Mouse (Mus musculus) thymus, postnatal 14 days (tissue): ENCODE data around the gene Vmn2r38.
"Not testable (repeated sequence)": the region's sequence is repeated elsewhere in the genome, so short reads cannot be mapped to it uniquely, and the experiment has no call there.

Source experiments
- DNase-seq: peaks from one replicate; pipeline ENCODE4 v3.0.0; 2021

Gene Vmn2r38

DNA sequence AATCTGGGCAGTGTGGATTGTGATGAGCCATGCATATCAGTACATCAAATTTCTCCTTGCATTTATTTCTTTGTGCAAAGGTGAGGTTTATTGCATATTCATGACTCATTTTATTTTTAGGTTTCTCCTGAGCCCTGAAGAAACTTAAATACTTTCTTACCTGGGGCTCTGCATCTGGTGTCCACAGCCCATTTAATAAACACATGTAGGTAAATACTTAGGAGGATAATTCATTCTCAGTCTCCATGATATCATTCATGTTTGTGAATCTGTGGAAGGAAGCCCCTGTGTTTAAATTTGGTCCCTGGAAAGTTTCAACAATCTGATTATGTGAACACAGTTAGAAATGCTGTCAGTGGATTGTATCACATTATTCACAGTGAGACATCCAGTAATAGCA, at the start of gene Vmn2r38:
Vmn2r38 (minus strand) TSS at position 101 of the 400 bp plus-strand sequence.
- DNase-seq: not testable (repeated sequence)

DNA sequence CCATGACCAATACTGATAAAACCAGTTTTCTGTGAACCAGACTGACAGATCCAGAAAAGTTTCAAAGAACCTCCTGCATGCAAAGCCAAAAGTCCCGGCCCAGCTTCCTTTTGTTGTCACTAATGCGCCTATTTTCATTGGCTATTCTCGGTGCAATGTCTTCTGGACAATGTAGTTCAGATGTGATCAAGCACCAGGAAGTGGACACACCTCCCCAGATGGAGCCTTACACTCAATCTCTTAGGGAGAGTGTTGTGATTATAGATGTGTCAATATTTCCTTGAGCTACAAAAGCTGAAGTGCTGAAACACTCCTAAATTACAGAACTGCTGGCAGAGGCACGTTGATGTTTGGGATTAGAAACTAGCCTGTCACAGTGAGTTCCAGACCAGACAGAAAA, 32.3 kb downstream of the Vmn2r38 start:
- DNase-seq: not testable (repeated sequence)

DNA sequence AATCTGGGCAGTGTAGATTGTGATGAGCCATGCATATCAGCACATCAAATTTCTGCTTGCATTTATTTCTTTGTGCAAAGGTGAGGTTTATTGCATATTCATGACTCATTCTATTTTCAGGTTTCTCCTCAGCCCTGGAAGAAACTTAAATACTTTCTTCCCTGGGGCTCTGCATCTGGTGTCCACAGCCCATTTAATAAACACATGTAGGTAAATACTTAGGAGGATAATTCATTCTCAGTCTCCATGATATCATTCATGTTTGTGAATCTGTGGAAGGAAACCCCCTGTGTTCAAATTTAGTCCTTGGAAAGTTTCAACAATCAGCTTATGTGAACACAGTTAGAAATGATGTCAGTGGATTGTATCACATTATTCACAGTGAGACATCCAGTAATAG, 67.0 kb downstream of the Vmn2r38 start, which contains the start of gene Vmn2r39:
Vmn2r39 (minus strand) TSS at position 101 of the 400 bp plus-strand sequence.
- not testable (repeated sequence) for DNase-seq
